Mouse (Mus musculus): ENCODE measurements around the gene Lyzl6. TPM values are rescaled to one million over a fixed set of nuclear protein-coding genes. Genes with fewer than 3 reads are reported as not detected.
A peak's percentile ranks its signal among the peaks of the same experiment; 100 is the strongest.

The Lyzl6 gene
- polyA plus RNA-seq, 1 experiment from 2014 or later, result not detected

DNA sequence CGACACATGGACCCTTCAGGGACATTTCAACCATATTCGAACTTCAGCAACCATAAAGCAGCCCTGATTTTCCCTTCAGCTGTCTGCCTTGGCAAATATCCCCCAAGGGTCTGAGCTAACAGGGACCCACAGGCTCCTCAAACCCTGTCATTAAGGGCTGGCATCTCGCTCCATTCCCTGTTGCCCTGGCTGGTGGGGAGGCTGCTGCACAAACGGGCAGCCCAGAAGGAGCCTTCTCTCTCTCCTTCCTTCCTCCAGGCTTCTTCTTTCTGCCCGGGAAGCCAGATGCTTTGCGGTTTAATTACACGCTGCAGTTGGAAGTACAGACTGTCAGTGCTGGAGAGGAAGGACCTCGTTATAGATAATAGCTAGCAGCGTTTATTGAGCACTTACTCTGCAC lies 4.5 kb upstream of the Lyzl6 start:
- Histone ChIP-seq H3K4me1 (replicated peaks) (no peaks in the 10 kb centered on the region), H3K9me3 (replicated peaks) (no peaks in the 10 kb centered on the region), H3K9ac (no peak overlapping the region), H3K4me2 (no peak overlapping the region), H3K27ac (no peak overlapping the region), H3K36me3 (no peaks in the 10 kb centered on the region), H3K4me3 (replicated peaks) (no peak overlapping the region), H3K27me3 (peaks cover 52% of the 10 kb centered on the region)
- ATAC-seq (ENCODE audit: low read depth), result no peak
- WGBS (ENCODE audit: insufficient replicate concordance), result 49% methylated on average over 9 of the region's 9 CpGs
- no peak for DNase-seq

- WGBS (ENCODE audit: insufficient replicate concordance), result 3% methylated on average over 10 of the region's 10 CpGs
- Histone ChIP-seq H3K36me3 (no peaks in the 10 kb centered on the region), H3K9me3 (replicated peaks) (no peaks in the 10 kb centered on the region), H3K4me1 (replicated peaks) (no peaks in the 10 kb centered on the region), H3K9ac (no peak overlapping the region), H3K27ac (no peak overlapping the region), H3K4me2 (no peak overlapping the region), H3K4me3 (replicated peaks) (no peak overlapping the region), H3K27me3 (peaks cover 26% of the 10 kb centered on the region)
- peak; percentile 9 for DNase-seq
- no peak for ATAC-seq (ENCODE audit: low read depth)
Measured at GRCm38 (mm10) chr11:103639407-103639946, 787 bp upstream of the Lyzl6 start.

DNA sequence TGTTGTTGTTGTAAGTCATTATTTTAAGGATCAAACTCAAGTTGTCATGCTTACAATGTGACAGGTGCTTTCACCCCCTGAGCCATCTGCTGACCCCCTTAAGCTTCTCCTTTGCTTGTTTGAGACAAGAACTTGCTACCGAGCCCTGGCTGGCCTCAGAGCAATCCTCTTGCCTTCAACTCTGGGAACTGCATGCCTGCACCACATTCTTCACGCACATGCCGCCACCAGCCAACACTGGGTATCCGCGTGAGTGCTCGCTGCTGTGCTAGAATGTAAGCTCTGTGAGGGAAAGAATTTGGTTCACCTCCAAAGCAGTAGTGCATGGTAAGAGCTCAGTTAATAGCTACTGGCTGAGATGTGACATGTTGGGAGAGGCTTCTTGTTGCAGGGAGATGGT lies 2.4 kb downstream of the Lyzl6 start:
- DNase-seq (no peak), ATAC-seq (ENCODE audit: low read depth) (no peak)
- H3K27me3 ChIP-seq, result peaks cover 22% of the 10 kb centered on the region
- no peaks in the 10 kb centered on the region for H3K36me3 ChIP-seq
- no peaks in the 10 kb centered on the region for H3K4me1 ChIP-seq (replicated peaks)
- H3K4me3 ChIP-seq (replicated peaks), result no peak overlapping the region
- 66% methylated on average over 6 of the region's 6 CpGs for WGBS (ENCODE audit: insufficient replicate concordance)
- no peaks in the 10 kb centered on the region for H3K9me3 ChIP-seq (replicated peaks)
- no peak overlapping the region for H3K27ac ChIP-seq
- no peak overlapping the region for H3K9ac ChIP-seq
- H3K4me2 ChIP-seq, result no peak overlapping the region

DNA sequence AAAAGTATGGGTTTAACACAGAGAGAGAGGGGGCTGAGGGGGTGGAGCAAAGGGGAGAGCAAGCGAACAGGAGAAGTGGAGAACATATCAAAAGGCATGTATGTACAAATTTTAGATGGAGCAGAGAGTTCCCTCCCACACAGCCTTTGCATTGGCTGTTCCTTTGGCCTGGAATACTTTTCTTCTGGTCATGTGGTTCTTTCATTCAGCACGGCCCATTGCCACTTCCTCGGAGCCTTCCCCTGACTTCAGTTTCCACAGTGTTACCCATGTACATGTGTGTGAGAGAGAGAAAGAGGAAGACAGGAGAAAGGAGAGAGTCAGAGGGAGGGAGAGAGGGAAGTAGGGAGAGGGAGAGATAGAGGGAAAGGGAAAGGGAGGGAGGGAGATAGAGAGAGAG lies 3.2 kb downstream of the Lyzl6 start:
- Histone ChIP-seq H3K27me3 (peaks cover 15% of the 10 kb centered on the region), H3K36me3 (no peaks in the 10 kb centered on the region), H3K4me2 (no peak overlapping the region), H3K4me1 (replicated peaks) (no peaks in the 10 kb centered on the region), H3K4me3 (replicated peaks) (no peak overlapping the region), H3K27ac (no peak overlapping the region), H3K9me3 (replicated peaks) (no peaks in the 10 kb centered on the region), H3K9ac (no peak overlapping the region)
- whole genome bisulfite sequencing (ENCODE audit: insufficient replicate concordance), result 67% methylated on average over 3 of the region's 3 CpGs
- DNase-seq (no peak), ATAC-seq (ENCODE audit: low read depth) (no peak)

GRCm38 (mm10) chr11:103634806-103635205 lies 3.9 kb downstream of the Lyzl6 start:
- H3K27ac ChIP-seq, result no peak overlapping the region
- no peak overlapping the region for H3K4me3 ChIP-seq (replicated peaks)
- ATAC-seq (ENCODE audit: low read depth) (no peak), DNase-seq (no peak)
- H3K9me3 ChIP-seq (replicated peaks), result no peaks in the 10 kb centered on the region
- H3K4me1 ChIP-seq (replicated peaks), result no peaks in the 10 kb centered on the region
- no peak overlapping the region for H3K9ac ChIP-seq
- WGBS (ENCODE audit: insufficient replicate concordance), result 69% methylated on average over 7 of the region's 7 CpGs
- H3K4me2 ChIP-seq, result no peak overlapping the region
- H3K36me3 ChIP-seq, result no peaks in the 10 kb centered on the region
- peaks cover 8% of the 10 kb centered on the region for H3K27me3 ChIP-seq

GRCm38 (mm10) chr11:103627453-103627852 lies 11.2 kb downstream of the Lyzl6 start:
- no peak for ATAC-seq (ENCODE audit: low read depth)

GRCm38 (mm10) chr11:103621040-103621439 lies 17.6 kb downstream of the Lyzl6 start, which contains the start of gene Gm884:
Gm884 (minus strand) TSS chr11:103621140.
- DNase-seq (no peak), ATAC-seq (ENCODE audit: low read depth) (no peak)
- WGBS (ENCODE audit: insufficient replicate concordance), result 59% methylated on average over 9 of the region's 9 CpGs
- Histone ChIP-seq H3K4me1 (replicated peaks) (no peaks in the 10 kb centered on the region), H3K9me3 (replicated peaks) (no peaks in the 10 kb centered on the region), H3K4me2 (no peak within 1 kb of the TSS), H3K4me3 (replicated peaks) (no peak within 1 kb of the TSS), H3K27ac (no peak within 1 kb of the TSS), H3K9ac (no peak within 1 kb of the TSS), H3K36me3 (no peaks in the 10 kb centered on the region), H3K27me3 (no peaks in the 10 kb centered on the region)

More at GRCm38 (mm10) chr11:103627453-103627852, 11.2 kb downstream of the Lyzl6 start:
- H3K9me3 ChIP-seq (replicated peaks), result no peaks in the 10 kb centered on the region
- no peaks in the 10 kb centered on the region for H3K36me3 ChIP-seq
- H3K4me1 ChIP-seq (replicated peaks), result no peaks in the 10 kb centered on the region
- no peak for DNase-seq
- no peak overlapping the region for H3K4me3 ChIP-seq (replicated peaks)
- no peak overlapping the region for H3K9ac ChIP-seq
- H3K27me3 ChIP-seq, result no peaks in the 10 kb centered on the region
- no peak overlapping the region for H3K27ac ChIP-seq
- no peak overlapping the region for H3K4me2 ChIP-seq
- 69% methylated on average over 23 of the region's 23 CpGs for WGBS (ENCODE audit: insufficient replicate concordance)

GRCm38 (mm10) chr11:103610772-103611171 lies 27.9 kb downstream of the Lyzl6 start:
- no peak for DNase-seq
- Histone ChIP-seq H3K27ac (no peak overlapping the region), H3K9ac (no peak overlapping the region), H3K4me3 (replicated peaks) (no peak overlapping the region), H3K9me3 (replicated peaks) (no peaks in the 10 kb centered on the region), H3K36me3 (no peaks in the 10 kb centered on the region), H3K4me1 (replicated peaks) (no peaks in the 10 kb centered on the region), H3K27me3 (no peaks in the 10 kb centered on the region), H3K4me2 (no peak overlapping the region)
- 72% methylated on average over 2 of the region's 2 CpGs for WGBS (ENCODE audit: insufficient replicate concordance)
- ATAC-seq (ENCODE audit: low read depth), result no peak

DNA sequence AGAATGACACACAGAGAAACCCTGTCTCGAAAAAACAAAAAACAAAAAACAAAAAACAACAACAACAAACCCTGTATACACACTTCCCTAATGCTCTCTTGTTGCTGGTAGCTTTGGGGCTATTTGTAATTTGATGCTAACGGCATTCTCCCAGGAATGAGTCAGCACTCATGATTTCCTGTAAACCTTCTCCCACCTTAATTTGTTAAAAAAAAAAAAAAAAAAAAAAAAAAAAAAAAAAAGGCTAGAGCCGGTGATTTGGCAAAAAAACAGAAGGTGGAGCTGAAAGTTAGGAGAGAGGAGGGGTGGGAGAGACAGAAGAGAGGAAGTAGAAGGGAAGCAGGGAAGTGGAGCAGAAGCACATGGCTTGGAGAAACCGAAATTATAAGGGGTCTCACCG lies 32.1 kb downstream of the Lyzl6 start:
- H3K9me3 ChIP-seq (replicated peaks), result no peaks in the 10 kb centered on the region
- H3K4me2 ChIP-seq, result no peak overlapping the region
- no peaks in the 10 kb centered on the region for H3K4me1 ChIP-seq (replicated peaks)
- H3K4me3 ChIP-seq (replicated peaks), result no peak overlapping the region
- ATAC-seq (ENCODE audit: low read depth) (no peak), DNase-seq (no peak)
- no peak overlapping the region for H3K9ac ChIP-seq
- H3K36me3 ChIP-seq, result no peaks in the 10 kb centered on the region
- WGBS (ENCODE audit: insufficient replicate concordance), result 18% methylated on average over 5 of the region's 5 CpGs
- H3K27ac ChIP-seq, result no peak overlapping the region
- H3K27me3 ChIP-seq, result no peaks in the 10 kb centered on the region

Other genes starting within 250 kb of the Lyzl6 start
- gene Plekhm1, start 226.2 kb downstream of the Lyzl6 start, polyA plus RNA-seq (2015; fragmentation: Nextera tagmentation; extraction: Ambion mirVana), result 2.8 and 3.8 TPM in 2 replicates
- gene Lrrc37a, start 134.3 kb downstream of the Lyzl6 start, polyA plus RNA-seq (2015; fragmentation: Nextera tagmentation; extraction: Ambion mirVana), result not detected in 2 replicates
- gene Gm884, start 17.8 kb downstream of the Lyzl6 start, polyA plus RNA-seq (2015; fragmentation: Nextera tagmentation; extraction: Ambion mirVana), result not detected in 2 replicates
- gene Rprml, start 10.7 kb upstream of the Lyzl6 start, polyA plus RNA-seq (2015; fragmentation: Nextera tagmentation; extraction: Ambion mirVana), result not detected in 2 replicates
- 43.2 and 51.4 TPM in 2 replicates for gene Gosr2, start 59.0 kb upstream of the Lyzl6 start, polyA plus RNA-seq (2015; fragmentation: Nextera tagmentation; extraction: Ambion mirVana)
- gene Wnt9b, start 110.9 kb upstream of the Lyzl6 start, polyA plus RNA-seq (2015; fragmentation: Nextera tagmentation; extraction: Ambion mirVana), result 0.02 TPM in 1 of 2 replicates, not detected in the other
- gene Wnt3, start 135.3 kb upstream of the Lyzl6 start, polyA plus RNA-seq (2015; fragmentation: Nextera tagmentation; extraction: Ambion mirVana), result 0.05 and 0.10 TPM in 2 replicates

Measured in liver, embryonic 13.5 days (tissue).